Comparison of ENCODE assay signal across 11 mouse cellular contexts in genomic region chr9:61895014-61895413, GRCm38 (mm10). TPM values are rescaled to one million over a fixed set of nuclear protein-coding genes. Genes with fewer than 3 reads are reported as not detected.
DNase-seq lines count a peak whose midpoint lies in the region; ATAC-seq and TF ChIP-seq lines count a peak whose summit lies in the region.
"Had no signal": no experiment of that assay in that cellular context is flagged by ENCODE, and none has a peak within 500 bp of the region (broad histone marks: within the 10 kb centered on the region; RNA-seq: fewer than 3 reads in every experiment).

No protein-coding gene starts in this region.

- H3K4me2 ChIP-seq in lung, embryonic 14.5 days = no peak overlapping the region
- H3K4me2 ChIP-seq in stomach, postnatal 0 days (replicated peaks; ENCODE audit: low read depth) = no peak overlapping the region
- H3K4me2 ChIP-seq: limb, embryonic 15.5 days had no signal

- no peak overlapping the region for H3K9ac ChIP-seq in lung, embryonic 14.5 days
- H3K9ac ChIP-seq in stomach, postnatal 0 days (ENCODE audit: low read length) = no peak overlapping the region
- H3K9ac ChIP-seq: limb, embryonic 15.5 days had no signal

- H3K4me1 ChIP-seq in lung, embryonic 14.5 days (ENCODE audit: insufficient read depth) = peaks cover 5% of the 10 kb centered on the region; the same call in 1 of the 2 replicates
- H3K4me1 ChIP-seq in stomach, postnatal 0 days (replicated peaks; ENCODE audit: control insufficient read depth, insufficient read depth) = no peaks in the 10 kb centered on the region

- TF ChIP-seq EP300 in stomach, postnatal 0 days (optimal IDR thresholded peaks at IDR 0.05) = no peak

- ATAC-seq in lung, embryonic 14.5 days (ENCODE audit: insufficient read depth) = no peak
- ATAC-seq in stomach, postnatal 0 days (ENCODE audit: low FRiP score, low TSS enrichment) = no peak

- TF ChIP-seq CTCF in lung, embryonic 14.5 days (IDR thresholded peaks at IDR 0.05; ENCODE audit: low read depth) = no peak
- no peak for TF ChIP-seq CTCF in stomach, postnatal 0 days (IDR thresholded peaks at IDR 0.05; ENCODE audit: low read depth)

- no peak overlapping the region for H3K4me3 ChIP-seq in lung, embryonic 14.5 days (ENCODE audit: low read depth, low read length)
- H3K4me3 ChIP-seq in stomach, postnatal 0 days (ENCODE audit: low read depth, low read length) = no peak overlapping the region
- H3K4me3 ChIP-seq: limb, embryonic 15.5 days had no signal

- no peaks in the 10 kb centered on the region for H3K36me3 ChIP-seq in lung, embryonic 14.5 days (ENCODE audit: insufficient read depth)
- no peaks in the 10 kb centered on the region for H3K36me3 ChIP-seq in stomach, postnatal 0 days (ENCODE audit: control insufficient read depth, insufficient read depth, low read length)
- H3K36me3 ChIP-seq: limb, embryonic 15.5 days had no signal

- 44% methylated on average over 8 of the region's 8 CpGs for WGBS in lung, embryonic 14.5 days
- WGBS in stomach, postnatal 0 days = 42% methylated on average over 8 of the region's 8 CpGs

- peak; percentile 68 for DNase-seq in lung, embryonic 14.5 days
- no peak for DNase-seq in lung, postnatal 10 days
- DNase-seq in gastrocnemius, postnatal 10 days = peak; percentile 25
- DNase-seq in kidney, postnatal 25 days = peak; percentile 57 to 88
- peak; percentile 52 for DNase-seq in stomach, postnatal 0 days (ENCODE audit: low spot score)
- no peak for DNase-seq in cerebellum, adult 9-10 months
- no peak for DNase-seq in right cerebral cortex, postnatal 25 days
- no peak for DNase-seq in testis, postnatal 14 days (ENCODE audit: low spot score)
- DNase-seq: embryo, embryonic 11 days; thymus, postnatal 14 days had no signal

- peaks cover 8% of the 10 kb centered on the region; the same call in 1 of the 2 replicates for H3K27me3 ChIP-seq in lung, embryonic 14.5 days (ENCODE audit: insufficient read depth, low read length)
- H3K27me3 ChIP-seq in stomach, postnatal 0 days (ENCODE audit: control insufficient read depth, insufficient read depth, low read length) = no peaks in the 10 kb centered on the region

- peak overlapping the region; percentile 19; the same call in 1 of the 2 replicates for H3K27ac ChIP-seq in lung, embryonic 14.5 days (ENCODE audit: low read depth)
- no peak overlapping the region for H3K27ac ChIP-seq in stomach, postnatal 0 days (replicated peaks)
- H3K27ac ChIP-seq: limb, embryonic 15.5 days had no signal

- no peaks in the 10 kb centered on the region for H3K9me3 ChIP-seq in lung, embryonic 14.5 days (ENCODE audit: low read depth, low read length)
- no peaks in the 10 kb centered on the region for H3K9me3 ChIP-seq in stomach, postnatal 0 days (ENCODE audit: control insufficient read depth, low read length)
- H3K9me3 ChIP-seq: limb, embryonic 15.5 days had no signal

RNA-seq across cellular contexts. Expression of gene Rplp1, which starts 19.3 kb away (rescaled TPM):
- polyA plus RNA-seq in lung, embryonic 14.5 days (2014; fragmentation: Nextera tagmentation; extraction: Ambion mirVana) = 1,598 and 1,617 TPM in 2 replicates
- total RNA-seq in gastrocnemius, postnatal 10 days (2021) = 1,000 to 10,000 TPM; 1,829 to 1,854 TPM
- 1,416 and 1,491 TPM in 2 replicates for polyA plus RNA-seq in stomach, postnatal 0 days (2015; fragmentation: Nextera tagmentation; extraction: Ambion mirVana)

RNA-seq across cellular contexts. Expression of gene Kif23, which starts 51.6 kb away (rescaled TPM):
- 157 and 164 TPM in 2 replicates for polyA plus RNA-seq in lung, embryonic 14.5 days (2014; fragmentation: Nextera tagmentation; extraction: Ambion mirVana)
- 10 to 100 TPM; 16.9 to 25.0 TPM for total RNA-seq in gastrocnemius, postnatal 10 days (2021)
- 19.9 and 25.1 TPM in 2 replicates for polyA plus RNA-seq in stomach, postnatal 0 days (2015; fragmentation: Nextera tagmentation; extraction: Ambion mirVana)

Comparison
In these comparisons a context has a peak if more than half of its experiments do, and no peak if none do; other contexts are left out.
1. DNase-seq: peak in lung, embryonic 14.5 days (single experiment), gastrocnemius, postnatal 10 days (single experiment), kidney, postnatal 25 days (2 of 2) and stomach, postnatal 0 days (single experiment); none in lung, postnatal 10 days (single experiment), cerebellum, adult 9-10 months (single experiment), right cerebral cortex, postnatal 25 days (single experiment) and testis, postnatal 14 days (single experiment).